Mouse (Mus musculus) neutrophil, adult 5-6 weeks (primary cell): ENCODE measurements around the gene Slc7a7. TPM values are rescaled to one million over a fixed set of nuclear protein-coding genes. Genes with fewer than 3 reads are reported as not detected.

Experiments
- ATAC-seq: fragments of 151-379, 151-347 bp; 2 replicates; pipeline ENCODE4 v1.8.0; 2017; ENCODE audit warnings: mild to moderate bottlenecking, moderate TSS enrichment; ENCODE audit not compliant: insufficient number of reproducible peaks, poor library complexity, low FRiP score, severe bottlenecking; ENCODE audit errors: extremely low read depth
- total RNA-seq: library from RNA; stranded (forward); fragments of 200-1000 nt; gene quantifications from 2 replicates; pipeline ENCODE4 v1.2.3, GENCODE M21; 2017

Slc7a7 gene
- 2.8 and 7.4 TPM in 2 replicates for total RNA-seq

DNA sequence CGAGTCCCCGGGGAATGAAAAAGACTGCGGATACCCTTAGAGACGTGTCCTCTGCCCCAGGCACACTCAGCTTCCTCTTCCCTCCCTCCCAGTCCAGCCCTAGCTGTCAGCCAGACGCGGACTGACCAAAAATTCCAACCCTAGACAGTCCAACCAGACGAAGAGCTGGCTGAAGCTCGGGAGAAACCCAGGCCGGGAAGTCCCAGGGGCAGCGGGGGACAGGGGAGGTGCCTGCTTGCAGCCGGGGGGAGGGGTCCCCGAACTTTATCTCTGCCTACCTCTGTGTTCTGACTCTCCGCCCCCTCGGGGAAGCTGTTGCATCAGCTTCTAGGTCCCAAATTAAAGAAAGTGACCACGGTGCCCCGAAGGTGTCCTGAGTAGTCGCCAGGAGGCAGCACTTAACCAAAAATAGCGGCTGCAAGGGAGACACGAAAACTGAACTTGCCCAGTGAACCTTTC lies at the start of gene Slc7a7:
Gene Slc7a7, minus strand, starts transcription at position 158 of the 459 bp plus-strand sequence.
- ATAC-seq: no peak

DNA sequence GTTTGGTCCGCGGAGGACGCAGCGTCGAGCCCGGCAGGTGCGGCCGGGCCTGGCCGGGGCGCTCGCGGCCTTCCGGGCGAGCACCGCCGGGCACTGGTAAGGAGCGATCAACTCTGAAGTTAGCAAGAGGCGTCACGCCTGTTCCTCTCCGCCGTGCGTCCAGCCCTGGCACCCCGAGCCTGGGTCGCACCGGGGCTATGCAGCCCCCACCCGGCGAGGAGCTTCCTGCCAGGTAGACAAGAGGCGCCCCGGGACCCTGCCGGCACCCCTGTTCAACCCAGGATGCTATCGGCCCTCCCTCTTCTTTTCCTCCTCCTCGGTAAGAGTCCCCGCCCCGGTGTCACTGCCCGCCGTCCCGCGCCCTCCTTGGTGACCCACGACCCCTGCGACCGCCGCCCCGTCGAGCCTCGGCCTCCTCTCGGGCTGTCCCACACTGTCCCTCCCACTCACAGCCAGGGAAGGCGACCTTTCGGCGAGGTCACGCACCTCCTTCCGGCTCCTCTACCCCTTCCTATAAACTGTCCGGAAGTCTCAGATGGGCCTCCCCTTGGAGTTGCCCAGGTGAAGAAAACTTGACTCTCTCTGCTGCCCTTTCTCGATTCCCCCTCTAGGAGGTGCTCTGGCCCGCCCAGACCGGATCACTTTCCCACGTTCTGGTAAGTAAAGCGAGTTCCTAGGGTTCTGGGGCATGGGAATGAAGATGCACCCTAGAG lies 46.9 kb upstream of the Slc7a7 start:
- peak; percentile 74 for ATAC-seq

DNA sequence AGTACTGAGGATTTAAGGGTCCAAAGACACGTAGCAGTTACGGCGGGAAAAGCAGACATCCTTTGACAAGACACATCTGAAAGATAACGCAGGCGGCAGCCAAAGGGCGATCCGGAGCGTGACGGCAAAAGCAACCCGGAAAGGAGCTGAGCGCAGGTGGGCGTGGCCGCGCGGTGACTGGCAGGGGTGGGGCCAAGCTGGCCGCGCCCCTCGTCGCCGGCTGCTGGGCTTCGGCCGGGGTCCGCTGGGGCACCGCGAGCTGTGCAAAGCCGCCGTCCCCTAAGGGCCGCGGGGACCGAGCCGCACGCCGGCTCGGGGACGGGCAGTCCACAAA lies 46.3 kb upstream of the Slc7a7 start, which contains the start of gene Lrp10:
Gene Lrp10, plus strand, starts transcription at position 179 of the 334 bp plus-strand sequence.
- peak; percentile 70 for ATAC-seq

DNA sequence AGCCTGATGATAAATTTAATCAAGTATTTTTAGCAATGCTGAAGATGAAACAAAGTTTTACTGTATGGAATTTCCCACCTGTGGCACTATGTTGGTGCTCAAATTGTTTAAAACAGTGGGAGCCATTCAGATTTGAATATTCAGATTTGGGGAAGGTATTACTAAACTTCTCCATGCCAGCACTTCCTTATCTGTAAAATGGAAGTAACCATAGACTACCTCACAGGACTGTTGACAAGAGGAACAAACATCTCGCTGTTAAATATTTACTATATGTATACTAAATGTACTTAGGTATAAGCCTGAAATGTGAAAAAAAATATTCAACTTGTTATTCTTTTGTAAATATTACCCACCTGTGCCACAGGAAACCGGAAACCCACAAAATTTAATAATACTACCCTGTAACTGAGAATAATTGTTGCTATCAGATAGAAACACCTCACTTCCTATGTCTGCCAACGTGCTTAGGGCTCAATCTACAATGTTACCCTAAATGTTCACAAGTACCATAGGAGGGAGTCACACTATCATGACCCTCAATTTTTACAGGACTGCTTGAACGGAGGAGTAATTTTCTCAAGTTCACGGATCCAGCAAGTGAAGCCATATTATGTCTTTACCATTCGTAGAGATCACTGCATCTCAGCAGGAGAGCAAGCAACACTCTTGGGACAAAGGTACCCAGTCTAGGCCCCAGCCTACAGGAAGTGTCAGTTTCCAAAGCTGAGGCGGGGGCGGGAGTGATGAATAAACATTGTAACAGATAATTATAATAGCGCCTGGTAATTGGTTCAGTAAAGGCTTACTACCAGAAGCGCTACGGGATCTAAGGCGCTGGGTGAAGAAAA lies 45.8 kb upstream of the Slc7a7 start:
- ATAC-seq: peak; percentile 39

DNA sequence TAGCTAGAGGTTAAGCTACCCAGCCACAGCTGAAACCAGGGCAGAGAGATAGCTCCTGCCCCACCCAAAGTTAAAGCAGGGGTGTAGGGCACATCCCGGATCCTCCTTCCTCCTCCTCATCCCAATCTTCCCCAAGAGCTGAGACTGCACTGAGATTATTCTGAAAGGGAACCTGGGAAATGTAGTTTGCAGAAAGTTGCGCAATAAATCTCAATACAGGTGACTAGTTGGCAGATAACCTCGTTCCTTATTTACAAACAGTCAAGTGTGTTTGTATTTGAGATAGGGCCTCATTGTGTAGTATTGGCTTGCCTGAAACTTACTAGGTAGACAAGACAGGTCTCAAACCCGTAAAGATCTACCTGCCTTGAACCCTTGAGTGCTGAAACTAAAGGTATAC lies 44.6 kb upstream of the Slc7a7 start:
- ATAC-seq: no peak

DNA sequence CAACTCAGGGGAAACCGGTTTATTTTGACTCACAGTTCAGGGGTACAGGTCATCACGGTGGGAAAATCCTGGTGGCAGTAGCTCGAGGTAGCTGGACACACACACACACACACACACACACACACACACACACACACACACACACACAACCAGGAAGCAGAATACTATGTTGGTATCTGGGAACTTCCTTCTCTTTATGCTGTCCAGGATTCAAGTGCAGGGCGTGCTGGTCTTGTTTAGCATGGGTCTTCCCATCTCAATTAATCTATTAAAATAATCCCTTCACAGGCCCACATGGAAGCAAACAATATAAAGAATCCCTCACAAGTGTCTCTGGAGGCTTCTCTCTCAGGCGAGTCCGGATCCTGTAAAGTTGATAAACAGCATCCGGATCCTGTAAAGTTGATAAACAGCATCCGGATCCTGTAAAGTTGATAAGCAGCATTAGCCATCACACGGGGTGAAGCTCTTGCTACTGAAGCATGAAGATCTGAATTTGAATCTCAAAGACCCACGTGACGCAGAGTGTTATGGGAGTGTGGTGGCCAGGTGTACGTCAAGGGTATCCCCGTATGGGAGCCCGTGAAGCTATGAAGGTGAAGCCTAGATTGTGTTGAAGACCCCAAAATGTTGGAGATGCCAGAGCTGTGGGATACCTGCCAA lies 40.5 kb upstream of the Slc7a7 start:
- no peak for ATAC-seq

DNA sequence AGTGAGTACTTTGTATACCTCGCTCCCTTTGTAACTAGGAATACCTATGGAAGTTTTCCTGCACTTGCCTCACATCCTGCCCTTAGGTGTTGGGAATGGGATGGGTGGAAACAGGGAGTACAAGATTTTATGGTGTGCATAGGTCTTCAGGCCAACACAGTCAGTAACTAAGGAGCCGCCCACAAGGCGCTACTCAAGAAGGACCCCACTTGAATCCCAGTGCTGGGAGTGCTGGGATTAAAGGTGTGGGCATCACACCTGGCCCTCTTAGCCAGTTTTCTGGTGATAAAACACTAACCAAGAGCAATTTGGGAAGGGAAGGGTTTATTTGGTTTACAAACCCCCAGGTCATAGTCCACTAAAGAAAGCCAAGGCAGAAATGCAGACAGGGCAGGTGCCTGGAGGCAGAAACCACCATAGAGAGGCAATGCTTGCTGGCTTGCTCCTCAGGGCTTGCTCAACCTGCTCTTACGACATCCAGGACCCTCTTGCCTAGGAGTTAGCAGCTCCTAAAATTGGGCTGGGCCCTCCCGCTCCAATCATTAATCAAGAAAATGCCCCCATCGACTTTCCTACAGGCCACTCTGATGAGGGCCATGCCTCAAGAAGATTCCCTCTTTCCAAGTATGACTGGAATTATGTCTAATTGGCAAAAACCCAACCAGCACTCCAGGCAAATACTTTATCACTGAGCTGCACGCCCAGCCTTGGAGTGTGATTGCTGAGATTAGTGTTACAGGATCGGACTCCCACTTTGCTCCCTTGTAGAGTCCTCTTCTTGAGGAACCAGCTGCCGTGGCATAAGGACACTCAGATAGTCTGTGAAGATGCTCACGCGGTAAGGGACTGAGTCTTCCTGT lies 37.3 kb upstream of the Slc7a7 start:
- ATAC-seq: no peak

DNA sequence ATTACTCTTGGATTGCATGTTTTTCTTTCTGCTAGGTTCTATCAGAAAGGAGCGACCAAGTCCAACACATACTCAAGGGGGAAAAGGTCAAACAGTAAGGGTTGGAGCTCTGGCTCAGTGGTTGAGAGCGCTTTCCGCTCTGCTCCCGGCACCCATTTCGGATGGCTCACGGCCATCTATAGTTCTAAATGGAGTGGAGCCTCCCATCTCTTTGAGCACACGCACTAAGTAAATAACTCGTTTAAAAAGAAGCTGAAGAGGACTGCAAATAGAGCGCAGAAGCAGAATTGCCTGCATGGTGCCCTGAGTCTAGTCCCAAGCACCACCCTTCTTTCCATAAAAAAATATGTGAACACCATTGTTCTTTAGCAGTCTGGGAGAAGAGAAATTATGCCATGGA lies 36.0 kb upstream of the Slc7a7 start:
- ATAC-seq: no peak

DNA sequence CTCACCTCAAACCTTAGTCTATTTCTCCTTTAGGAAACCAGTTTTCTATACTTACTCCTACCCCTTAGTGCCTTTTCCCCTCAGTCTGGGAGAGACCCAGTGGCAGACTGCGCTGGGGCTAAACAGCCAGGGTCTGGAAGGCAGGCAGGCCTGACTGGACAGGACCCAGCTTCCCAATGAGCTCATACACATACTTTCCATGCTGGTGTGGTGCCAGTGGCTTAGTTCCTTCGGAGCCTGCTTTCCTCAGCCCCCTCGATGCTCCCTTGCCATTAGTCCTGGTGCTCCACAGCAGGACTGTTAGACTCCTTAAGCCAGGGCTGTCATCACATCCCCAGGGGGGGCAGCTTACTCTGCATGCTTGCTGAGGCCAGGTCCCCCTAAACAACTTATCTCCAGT lies 27.9 kb upstream of the Slc7a7 start:
- no peak for ATAC-seq

DNA sequence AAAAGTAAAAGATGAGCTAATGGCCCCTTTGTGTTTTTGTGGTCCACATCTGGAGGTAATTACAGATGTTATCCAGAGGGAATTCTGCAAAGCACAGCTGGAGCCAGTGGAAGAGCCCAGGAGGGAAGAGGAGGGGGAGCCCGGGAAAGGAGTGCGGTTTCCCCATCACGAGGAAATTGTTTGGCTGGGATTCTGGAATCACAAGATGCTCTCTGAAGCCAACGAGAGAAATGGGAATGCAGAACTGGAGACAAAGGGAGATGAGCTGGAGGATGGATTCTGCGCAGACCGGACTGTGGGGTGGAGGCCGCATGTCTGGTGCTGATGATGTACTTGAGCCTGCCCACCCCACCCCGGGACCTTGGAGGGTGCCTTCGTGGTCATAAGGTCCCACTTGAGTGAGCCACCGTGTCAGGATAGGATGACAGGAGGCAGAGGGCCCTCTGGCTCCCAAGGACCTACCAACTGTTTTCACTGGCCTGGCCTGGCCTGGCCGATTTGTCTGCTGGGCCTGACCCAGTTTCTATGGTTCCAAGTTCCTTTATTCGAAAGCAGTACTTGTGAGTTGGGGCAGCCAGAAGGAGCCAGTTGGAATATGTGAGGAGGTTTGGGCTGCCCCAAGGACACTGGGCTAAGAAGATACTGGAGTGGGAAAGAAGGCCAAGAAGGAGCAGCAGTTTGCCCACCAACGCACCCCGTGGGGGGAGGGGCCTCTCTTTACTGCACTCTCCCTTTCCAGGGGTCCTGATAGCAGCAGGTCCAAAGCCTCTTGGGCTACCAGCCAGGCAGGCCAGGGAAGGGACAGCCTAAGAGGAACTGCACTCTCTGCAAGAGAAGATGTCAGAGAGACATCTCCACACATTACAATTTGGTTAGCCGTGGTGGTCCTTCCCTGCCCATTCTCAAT lies 26.4 kb upstream of the Slc7a7 start:
- no peak for ATAC-seq

DNA sequence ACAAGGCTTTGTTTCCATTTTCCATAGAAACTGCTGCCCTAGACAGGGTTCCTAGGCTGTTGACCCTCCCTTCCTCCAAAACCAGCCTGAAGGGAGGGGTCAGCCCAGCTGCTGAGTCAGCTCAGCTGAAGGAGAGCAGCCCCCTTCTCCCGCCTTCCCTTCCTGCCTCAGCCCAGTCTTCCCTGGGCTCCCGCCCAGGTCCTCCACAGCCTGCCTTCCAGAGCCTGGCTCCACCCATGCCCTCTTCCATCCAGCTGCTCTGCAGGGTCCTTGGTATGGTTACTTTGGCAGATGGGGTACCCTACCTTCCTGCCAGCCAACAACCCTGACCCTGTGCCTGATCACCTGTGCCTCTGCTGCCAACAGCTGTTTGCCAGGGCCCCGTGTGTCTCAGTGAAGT lies 25.6 kb upstream of the Slc7a7 start:
- ATAC-seq: no peak

DNA sequence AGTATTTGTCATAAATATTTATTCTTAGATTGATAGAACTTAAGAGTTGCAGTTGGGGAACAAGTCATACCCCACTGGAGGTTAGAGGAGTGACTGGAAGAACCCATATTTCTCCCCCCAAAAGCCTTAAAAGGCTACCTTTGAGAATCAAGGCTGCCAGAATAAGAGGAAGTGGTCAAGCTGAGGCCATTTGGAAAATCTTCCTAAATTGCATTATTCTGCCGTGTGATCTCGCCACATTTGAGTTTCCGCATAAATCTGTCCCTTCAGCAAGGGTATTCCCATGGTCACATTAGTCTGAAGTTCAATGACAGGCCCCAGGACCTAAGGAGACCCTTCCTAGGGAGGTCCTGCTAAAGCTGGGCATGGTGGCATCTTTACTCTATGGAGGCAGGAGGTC lies 25.0 kb upstream of the Slc7a7 start:
- ATAC-seq: no peak

DNA sequence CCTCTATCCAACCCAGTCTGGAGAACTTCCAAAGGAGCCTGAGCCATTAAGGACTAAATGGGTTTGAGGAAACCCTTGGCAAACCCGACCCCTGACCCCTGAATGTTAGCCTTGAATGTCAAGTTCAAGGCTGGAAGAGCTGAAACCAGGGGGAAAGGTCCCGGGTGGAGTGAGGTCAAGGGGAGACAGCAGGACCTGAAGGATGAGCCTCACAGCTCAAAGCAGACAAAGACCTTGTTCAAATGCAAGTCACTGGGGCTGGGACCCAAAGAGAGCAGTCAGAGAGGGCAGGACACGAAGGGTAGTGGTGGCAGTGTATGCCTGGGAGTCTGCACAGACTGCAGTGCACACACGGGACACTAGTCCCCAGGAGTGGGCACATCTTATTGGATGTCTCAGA lies 23.8 kb upstream of the Slc7a7 start:
- no peak for ATAC-seq

DNA sequence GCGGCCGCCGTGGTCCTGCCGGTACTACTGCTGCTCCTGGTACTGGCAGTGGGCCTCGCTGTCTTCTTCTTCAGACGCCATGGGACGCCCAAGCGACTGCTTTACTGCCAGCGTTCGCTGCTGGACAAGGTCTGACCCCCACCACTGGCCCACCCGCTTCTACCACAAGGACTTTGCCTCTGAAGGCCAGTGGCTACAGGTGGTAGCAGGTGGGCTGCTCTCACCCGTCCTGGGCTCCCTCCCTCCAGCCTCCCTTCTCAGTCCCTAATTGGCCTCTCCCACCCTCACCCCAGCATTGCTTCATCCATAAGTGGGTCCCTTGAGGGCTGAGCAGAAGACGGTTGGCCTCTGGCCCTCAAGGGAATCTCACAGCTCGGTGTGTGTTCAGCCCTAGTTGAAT lies 23.0 kb upstream of the Slc7a7 start:
- no peak for ATAC-seq

DNA sequence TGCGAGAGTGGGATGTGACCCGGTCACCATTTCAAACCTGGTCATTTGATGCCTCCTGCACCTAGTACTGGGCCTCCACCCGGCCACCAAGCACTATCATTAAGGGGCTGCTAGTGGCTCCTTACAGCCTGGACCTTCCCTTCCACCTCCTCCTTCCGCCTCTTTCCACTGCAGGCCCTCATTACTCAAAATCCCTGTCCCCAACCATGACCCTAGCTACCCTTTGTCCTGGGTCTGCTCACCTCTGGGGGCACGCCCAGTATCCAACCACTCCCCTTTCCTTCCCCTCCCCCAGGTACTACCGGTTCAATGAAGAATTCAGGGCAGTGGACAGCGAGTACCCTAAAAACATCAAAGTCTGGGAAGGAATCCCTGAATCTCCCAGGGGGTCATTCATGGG lies 22.0 kb upstream of the Slc7a7 start:
- ATAC-seq: no peak

DNA sequence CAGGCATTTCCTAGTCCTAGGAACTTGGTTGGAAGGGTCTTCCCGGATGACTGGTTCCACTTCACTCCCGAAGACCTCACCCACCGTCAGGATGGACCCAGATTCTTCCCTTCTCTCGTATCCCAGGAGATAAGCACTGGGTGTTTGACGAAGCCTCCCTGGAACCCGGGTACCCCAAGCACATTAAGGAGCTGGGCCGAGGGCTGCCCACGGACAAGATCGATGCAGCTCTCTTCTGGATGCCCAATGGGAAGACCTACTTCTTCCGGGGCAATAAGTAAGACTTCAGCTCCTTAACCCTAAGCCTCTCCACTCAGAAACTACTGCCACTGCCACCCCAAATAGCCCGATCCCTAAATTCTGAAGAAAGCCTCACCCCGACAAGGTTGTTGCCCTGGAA lies 21.6 kb upstream of the Slc7a7 start:
- no peak for ATAC-seq

DNA sequence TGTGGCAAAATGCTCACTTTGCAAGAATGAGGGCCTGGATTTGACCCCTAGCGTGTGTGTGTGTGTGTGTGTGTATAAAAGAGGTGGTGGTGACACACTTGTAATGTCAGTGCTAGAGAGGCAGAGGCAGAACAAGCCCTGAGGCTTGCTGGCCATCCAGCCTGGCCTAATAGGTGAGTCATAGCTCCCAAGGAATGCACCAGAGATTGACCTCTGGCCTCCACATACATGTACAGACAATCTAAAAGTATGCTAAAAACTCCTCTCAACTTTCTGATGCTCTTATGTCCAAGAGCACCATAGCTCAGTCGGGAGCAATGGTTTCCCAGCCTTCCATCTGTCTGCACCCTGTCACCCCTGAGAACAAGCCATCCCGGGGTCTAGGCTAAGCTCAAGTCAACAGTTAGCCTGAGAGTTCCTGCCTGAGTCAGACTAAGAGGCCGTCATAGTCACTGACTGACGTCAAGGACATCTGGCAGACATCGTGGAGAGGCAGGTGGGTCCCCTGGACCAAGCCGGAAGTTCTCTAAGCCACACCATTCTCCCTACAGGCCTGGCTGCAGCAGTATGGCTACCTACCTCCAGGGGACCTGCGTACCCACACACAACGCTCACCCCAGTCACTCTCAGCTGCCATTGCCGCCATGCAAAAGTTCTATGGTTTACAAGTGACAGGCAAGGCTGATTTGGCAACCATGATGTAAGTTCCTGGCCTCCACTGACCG lies 17.8 kb upstream of the Slc7a7 start:
- no peak for ATAC-seq
